Mouse (Mus musculus) ES-Bruce4 (cell line): ENCODE results near the gene Nfil3.

ENCODE experiments used
- CTCF ChIP-seq: IDR thresholded peaks from one replicate; pipeline ENCODE4 v1.8.1; 2011; ENCODE audit warnings: low read depth, low read length
- EP300 ChIP-seq: IDR thresholded peaks from 2 replicates; pipeline ENCODE4 v1.6.1; 2011; ENCODE audit warnings: low read depth, low read length; ENCODE audit not compliant: insufficient read depth

DNA sequence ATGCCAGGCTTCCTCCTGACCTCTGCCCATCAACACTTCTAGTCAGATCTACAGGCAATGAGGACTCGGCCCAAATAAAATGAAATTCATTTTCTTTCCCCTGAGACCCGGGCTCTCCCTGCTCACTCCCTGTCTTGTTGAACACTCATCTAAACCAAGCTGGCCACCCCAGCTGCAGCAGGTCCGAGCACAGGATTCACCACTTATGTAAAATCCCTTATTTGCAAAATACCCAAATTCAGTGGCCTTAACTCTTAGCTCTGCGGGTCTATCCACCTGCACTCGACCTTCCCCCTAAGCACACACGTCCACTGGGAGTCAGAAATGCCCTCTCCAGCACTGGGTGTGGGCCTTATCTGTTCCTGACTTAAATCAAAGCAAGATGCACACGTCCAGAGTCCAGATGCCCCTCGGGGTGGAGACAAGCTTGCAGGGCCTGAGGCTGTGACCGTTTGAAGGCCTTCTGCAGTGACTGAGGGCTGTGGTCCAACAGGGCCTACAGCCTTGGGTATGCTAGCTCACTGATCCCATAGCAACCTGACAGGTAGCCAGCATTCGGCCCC, 61.0 kb downstream of the Nfil3 start:
- TF ChIP-seq CTCF, result no peak
- TF ChIP-seq EP300, result no peak
